Mouse (Mus musculus) adrenal gland, adult 2 months (tissue): ENCODE results near the gene Epm2a. TPM values are rescaled to one million over a fixed set of nuclear protein-coding genes. Genes with fewer than 3 reads are reported as not detected.
"Not testable (repeated sequence)": the region's sequence is repeated elsewhere in the genome, so short reads cannot be mapped to it uniquely, and the experiment has no call there.

ENCODE experiments used
- DNase-seq: peaks from one replicate; pipeline ENCODE4 v3.0.0; 2021
- long read RNA-seq: library from polyadenylated mRNA; stranded (forward); transcript quantifications from one replicate; pipeline ENCODE4 v2.0.0, GENCODE M21; 2021
- polyA plus RNA-seq: library from polyadenylated mRNA; depleted of rRNA; stranded (reverse); fragments of >200 nt; gene quantifications from 2 replicates; pipeline ENCODE4 v1.2.3, GENCODE M21; 2012; rRNA removed
- total RNA-seq, 2 experiments: library from RNA; stranded (reverse); gene quantifications; 2 replicates each; pipeline ENCODE4 v1.2.3; 2021

Epm2a gene
- 10 to 100 TPM; 12.7 to 13.6 TPM for total RNA-seq
- polyA plus RNA-seq: 12.1 and 41.5 TPM in 2 replicates
- long read RNA-seq, partial matches to known transcripts: 0 of 4 reads
- long read RNA-seq, other reads (novel, unspliced or antisense): 4 of 4 reads

DNA sequence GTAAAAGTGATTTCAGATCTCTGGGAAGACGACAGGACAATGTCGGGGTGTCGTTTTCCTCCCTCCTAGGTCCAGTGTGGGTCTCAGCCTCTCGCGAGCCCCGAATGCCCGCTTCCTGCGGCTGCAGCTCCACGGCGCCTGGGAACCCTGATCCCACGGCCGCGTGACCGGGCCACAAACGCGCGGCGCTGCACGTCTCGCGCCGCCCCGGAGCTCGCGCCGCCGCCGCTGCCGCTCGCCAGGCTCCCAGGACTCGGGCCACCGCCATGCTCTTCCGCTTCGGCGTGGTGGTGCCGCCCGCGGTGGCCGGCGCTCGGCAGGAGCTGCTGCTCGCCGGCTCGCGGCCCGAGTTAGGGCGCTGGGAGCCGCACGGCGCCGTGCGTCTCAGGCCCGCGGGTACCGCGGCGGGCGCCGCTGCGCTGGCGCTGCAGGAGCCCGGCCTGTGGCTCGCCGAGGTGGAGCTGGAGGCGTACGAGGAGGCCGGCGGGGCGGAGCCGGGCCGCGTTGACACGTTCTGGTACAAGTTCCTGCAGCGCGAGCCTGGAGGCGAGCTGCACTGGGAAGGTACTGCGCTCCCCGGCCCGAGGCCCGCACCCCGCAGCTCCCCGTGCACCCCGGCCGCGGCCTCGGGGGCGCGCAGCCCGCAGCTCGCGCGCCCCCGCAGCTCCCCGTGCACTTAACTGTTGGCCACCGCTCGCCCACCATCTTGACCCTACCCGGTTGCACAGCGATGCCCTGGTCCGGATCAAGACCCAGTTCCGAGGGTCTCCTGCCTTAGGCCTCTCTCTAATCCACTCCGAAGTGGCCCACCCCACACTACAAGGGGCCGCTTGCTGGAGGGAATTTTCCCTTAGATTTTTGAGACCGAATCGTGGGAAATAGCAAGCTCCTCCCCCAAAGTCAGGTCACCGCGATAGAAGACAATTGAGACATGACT is at the start of gene Epm2a:
Gene Epm2a (plus strand): TSS at position 200 of the 937 bp plus-strand sequence.
- peak; percentile 93 for DNase-seq

DNA sequence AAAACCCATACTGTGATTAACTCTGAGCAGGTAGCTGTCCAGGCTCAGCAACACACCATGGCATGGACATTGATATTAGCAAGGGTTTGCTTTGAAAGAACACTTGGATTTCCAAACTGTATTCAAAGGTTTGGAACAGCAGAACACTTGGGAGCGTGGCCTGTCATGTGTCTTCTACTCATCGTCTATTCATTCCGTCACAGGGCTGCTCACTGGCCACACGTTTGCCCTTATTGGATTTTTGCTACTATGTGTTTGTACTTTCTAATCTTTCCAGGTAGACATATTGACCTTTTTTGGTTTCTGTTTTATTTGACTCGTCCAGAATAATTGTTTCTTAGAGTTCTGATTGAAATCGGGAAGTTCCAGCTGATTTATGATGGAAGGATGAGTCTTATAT is 44.8 kb upstream of the Epm2a start:
- no peak for DNase-seq

DNA sequence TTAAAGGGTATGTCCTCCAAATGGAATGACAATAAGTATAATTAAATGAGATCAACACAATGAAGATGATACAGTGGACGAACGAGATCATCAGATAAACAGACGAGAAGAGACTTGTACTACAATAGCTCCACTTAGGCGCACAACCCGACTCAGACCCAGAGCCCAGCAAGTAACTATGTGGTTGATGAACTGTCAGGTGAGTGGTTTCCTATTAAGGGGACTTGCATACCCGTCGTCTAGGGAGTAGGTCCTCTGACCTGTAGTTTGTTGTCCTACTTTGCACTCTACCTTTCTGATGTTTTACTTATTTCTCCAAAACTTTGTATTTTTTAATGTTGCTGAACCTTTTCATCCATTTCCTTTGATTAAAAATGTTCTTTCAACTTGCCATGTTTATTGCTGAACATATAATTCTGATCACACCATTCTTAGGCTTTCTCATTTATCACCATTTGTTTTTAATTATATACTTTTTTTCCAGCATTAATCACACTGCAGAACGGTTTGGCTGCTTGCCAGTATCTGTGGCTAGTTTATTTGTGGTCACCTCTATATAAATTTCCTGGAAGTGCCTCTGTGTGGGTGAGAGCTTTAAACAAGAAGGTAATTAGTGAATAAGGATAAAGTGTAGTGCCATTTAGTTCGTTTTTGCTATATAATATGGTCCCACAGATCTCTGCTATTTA is 37.7 kb upstream of the Epm2a start:
- no peak for DNase-seq

DNA sequence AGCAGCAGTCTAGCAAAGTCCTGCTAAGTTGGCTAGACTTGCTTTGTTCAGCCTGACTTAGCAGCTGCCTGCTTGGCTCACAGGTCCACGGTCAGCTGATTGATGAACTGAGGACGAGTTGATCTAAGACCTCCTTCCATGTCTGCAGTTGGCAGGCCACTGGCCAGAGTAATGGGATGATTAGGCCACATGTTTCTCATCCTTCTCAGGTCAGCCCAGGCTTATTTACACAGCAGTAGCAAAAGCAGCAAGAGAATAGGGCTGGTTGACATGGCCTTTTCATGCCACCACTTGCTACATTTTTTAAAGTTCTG is 37.2 kb upstream of the Epm2a start:
- no peak for DNase-seq

DNA sequence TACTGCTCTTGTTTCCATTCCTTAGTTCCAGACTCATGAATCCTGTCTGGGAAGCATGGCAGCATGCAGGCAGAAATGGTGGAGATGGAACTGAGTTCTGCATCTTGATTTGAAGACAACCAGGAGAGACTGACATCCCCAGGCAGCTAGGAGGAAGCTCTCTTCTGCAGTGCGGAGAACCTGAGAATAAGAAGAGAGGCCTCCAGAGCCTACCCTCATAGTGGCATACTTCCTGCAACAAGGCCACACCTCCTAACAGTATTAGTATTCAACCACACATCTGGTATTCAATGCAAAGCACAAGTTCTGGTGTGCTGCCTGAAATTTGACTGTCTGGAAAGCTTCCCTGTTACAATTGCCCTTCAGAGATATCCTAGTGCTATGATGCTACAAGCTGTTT is 33.3 kb upstream of the Epm2a start:
- no peak for DNase-seq

DNA sequence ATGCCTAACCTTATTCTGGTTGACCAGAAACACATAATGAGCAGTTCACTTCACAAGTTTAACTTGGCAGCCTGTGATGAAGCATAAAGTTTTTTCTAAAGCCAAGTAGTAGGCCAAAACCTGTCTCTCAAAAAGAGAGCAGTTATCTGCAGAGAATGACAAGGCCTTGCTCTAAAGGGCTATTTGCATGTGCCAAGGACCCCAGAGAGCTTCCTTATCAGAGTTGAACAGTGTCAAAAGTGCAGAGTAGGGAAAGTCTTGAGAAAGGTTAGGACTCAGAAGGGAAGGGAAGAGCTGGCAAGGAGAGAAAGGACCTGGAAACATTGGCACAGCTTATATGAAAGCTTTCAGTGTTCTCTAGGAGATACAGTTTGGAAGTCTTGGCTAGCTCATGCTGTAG is 32.7 kb upstream of the Epm2a start:
- DNase-seq: no peak

DNA sequence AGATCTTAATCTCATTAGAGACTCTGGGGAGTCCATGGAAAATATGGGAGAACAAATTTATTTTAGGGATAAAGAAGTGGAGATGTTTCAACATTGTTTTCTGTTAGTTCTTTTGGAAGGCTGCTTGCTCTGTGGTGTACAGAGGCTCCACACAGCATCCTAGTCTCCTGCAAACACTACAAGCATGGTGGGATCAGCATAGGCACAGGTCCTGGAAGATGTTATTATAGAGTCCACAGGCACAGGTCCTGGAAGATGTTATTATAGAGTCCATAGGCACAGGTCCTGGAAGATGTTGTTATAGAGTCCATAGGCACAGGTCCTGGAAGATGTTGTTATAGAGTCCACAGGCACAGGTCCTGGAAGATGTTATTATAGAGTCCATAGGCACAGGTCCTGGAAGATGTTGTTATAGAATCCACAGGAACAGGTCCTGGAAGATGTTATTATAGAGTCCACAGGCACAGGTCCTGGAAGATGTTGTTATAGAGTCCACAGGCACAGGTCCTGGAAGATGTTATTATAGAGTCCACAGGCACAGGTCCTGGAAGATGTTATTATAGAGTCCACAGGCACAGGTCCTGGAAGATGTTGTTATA is 25.2 kb upstream of the Epm2a start:
- not testable (repeated sequence) for DNase-seq

DNA sequence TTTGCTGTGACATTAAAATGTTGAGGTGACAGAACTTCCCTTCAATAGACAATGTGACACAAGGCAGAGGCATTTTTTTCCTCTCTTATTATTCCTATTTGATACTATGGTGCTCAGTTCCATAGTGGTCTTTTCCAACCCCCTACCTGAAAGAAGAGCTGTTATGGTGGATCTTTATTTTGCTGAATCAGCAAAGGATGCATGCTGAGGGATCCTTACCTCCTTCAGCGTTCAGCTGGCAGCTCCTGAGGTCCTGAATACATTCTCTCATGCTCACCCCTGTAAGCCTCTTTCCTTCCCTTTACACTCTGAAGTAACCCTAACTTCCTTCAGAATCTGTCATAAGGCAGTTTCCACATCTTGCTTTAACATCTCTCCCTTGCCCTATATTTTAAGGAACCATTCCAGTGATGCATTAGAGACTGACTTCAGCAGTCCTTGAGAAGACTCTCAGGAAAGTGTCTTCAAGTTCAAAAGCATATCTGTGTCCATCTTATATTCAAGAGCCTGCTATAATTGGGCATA is 23.7 kb upstream of the Epm2a start:
- DNase-seq: no peak

DNA sequence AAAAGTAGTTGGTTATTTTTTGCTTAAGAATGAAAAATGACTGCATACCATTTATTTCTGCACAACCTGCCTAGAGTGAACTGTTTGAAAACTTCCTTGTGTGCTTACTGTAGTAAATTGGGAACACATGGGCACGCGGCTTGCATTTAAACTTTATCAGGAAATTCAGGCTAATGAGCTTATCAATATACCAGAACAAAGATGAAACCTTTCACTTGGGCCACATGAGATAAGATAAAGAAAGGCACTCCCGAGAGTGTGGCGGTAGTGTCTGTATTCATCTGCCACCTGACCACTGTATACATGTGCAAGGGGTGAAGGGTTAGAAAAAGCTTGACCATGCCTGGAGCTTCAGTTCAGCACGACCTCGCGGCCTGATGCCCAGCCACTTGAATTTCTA is 20.9 kb upstream of the Epm2a start:
- DNase-seq: no peak

DNA sequence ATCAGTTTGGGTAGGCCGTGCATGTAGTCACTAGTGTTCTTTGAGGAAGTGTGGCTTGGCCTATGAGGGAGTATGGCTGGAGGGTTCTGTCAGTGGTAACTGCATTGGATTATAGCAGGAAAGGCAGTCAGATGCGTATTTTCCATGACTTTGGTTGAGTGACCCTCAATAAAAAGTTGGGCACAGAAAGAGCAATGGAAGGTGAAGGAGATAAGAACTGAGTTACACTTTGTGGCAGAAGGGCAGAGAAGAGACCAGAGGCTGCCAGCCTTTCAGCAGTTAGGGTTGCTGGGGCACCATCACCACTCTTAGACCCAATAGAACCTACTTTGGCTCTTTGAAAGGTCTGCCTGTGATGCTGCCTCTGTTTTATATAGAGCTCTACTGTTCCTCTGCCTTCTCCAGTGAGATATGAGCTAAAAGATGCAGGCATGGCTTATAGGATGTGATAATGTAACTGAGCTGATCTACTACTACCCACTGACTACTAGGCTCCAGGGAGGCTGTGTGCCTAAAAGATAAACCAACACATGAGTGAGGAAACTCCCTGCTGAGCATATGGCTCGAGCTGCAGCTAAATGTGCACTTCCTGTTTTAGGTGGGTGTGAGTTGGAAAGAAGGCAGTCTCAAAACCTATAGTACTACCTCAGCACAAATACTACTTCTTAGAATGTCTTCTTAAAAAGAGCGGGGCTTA is 19.9 kb upstream of the Epm2a start:
- DNase-seq: no peak

DNA sequence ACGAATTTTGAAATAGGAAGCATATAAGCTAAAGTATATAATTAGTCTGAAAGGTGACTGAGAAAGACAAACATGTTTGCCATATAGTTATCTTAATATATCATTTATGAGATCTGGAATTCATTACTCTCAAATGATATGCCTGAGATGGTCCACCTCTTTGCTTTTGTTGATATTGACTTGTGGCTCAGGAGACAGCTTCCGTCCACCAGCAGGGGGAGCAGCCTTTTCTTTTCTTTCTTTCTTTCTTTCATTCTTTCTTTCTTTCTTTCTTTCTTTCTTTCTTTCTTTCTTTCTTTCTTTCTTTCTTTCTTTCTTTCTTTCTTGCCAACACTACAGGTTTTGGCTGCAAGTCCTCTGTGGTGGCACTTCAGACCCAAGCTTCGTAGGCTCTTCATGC is 16.7 kb upstream of the Epm2a start:
- DNase-seq: no peak

DNA sequence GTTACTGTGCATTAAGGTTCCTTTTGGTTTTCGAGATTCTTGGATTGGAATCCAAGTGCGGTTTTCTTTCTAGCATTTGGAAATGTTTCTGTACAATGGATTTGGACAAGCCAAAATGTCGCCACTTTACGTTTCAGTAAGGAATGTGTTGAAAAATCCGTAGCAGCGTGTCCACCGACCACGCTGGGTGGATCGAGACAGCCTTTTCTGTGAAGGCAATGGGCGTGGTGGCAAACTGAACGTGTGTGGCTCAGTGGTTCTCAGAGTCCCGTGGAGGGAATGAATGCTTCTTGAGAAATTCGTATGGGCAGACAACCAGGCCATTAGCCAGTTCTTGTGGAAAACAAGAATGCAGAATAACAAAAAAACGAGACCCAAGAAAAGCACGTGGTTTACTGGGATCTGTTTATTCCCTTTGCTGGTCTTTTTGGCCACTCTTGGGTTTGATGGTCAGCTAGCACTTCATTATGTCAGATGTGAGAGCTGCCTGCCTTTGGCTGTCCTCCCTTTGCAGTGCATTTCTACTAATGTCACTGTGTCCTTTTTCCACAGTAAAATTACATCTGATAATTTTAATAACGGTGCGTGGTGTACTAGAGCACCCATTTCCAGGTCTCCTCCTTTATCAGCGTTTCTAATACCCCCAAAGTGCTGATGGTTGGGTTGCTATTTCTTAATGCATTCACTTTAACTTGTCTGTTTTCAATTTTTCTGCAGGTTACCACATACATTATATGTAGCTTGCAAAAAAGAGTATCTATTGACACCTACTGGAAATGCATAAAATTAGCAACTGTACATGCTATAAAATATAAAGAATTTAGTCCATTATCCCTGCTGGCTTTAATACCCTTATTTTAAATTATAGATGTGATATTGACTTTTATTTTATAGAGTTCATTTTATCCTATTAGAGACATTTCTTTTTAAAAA is 1.6 kb downstream of the Epm2a start:
- no peak for DNase-seq

DNA sequence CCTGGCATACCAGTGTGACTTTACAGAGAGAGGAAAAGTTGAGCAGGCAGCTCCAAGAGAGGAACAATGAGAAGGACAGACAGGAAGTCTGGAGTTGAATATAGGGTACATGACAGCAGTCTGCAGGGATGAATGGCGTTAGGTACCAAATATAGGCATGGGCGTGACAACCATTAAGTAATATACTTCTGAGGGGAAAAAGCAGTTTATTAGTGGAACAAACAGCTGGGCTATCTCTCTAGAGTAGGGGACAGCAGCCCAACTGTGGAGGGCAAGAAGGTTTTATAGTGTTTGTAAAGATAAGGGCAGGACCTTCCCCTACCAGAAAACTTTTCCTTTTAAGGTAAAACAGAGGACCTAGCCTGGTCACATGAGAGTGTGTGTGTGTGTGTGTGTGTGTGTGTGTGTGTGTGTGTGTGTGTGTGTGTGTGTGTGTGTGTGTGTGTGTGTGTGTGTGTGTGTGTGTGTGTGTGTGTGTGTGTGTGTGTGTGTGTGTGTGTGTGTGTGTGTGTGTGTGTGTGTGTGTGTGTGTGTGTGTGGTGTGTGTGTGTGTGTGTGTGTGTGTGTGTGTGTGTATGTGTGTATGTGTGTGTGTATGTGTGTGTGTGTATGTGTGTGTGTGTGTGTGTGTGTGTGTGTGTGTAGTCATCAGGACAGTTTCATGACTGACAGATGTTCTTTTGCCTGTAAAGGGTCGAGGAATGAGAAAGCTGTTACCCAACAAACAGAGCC is 7.2 kb downstream of the Epm2a start:
- not testable (repeated sequence) for DNase-seq

DNA sequence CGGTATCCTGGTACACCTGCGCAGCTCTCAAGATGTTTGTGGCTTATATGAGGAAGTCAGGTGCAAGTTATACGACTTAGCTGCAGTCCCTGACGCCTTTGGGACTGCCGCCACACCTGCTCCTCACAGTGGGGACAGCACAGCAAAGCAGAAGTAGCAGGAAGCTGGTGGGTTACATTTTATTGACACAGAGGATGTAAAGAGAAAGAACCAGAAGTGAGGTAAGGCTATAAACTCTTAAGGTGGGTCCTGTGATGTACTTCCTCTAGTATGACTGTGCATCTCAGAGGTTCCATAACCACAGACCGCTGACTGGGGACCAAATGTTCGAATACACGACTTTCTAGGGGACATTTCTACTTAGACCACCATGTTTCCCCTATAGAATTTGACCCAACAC is 11.4 kb downstream of the Epm2a start:
- no peak for DNase-seq

DNA sequence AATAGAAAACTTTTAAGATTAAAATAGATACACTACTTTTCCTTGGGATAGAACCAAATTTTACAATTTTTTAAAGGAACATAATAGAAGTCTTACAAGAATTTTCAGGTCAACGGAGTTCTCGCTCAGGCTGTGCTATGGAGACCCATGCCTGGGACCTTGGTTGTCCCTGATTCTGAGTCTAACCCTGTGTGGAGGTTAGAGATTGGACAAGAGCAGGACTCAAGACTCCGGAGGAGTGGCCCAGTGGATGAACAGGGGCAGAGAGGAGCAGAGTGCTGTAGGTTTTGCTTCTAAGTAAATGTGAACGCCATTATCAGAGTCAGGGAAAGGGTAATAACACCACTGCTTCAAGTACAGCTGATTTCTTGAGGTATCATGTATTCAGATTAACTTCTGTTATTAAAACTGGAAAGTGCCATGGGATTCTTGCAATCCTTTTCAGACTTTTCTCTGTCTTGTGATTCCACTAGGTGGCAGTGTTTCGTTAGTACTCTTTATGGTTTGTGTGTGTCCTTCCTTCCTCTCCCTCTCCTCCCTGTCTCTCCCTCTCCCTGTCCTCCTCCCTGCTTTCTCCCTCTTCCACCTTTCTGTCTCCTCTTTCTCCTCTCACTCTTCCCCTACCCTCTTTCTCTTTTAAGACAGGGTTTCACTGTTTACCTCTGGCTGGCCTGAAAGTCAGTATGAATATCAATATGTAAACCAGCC is 18.9 kb downstream of the Epm2a start:
- peak; percentile 24 for DNase-seq

DNA sequence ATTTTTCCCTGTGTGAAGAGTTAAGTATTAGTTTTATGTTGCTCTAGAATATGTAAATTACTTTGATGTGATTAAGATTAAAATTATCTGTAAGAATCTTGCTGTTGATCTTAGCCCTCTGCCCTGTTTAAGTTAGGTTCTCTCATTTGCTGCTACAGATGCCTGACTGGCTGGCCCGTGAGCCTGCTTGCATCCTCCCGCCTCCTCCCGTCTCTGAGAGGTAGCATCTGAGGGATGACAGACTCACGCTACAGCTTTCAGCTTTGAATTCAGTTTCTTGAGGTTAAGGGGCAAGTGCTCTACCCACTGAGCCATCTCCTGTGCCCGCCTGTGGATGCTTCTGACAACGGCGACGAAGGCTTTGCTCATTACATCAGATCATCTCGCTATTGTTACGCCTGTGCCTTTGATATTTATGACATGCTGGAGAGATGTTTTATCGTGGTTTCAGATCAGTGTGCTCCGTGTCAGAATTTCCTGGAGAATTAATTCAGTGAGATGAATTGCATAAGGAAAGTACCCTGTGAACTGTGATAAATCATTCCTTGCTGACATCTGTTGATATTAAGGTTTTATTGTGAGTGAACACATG is 19.8 kb downstream of the Epm2a start:
- no peak for DNase-seq

DNA sequence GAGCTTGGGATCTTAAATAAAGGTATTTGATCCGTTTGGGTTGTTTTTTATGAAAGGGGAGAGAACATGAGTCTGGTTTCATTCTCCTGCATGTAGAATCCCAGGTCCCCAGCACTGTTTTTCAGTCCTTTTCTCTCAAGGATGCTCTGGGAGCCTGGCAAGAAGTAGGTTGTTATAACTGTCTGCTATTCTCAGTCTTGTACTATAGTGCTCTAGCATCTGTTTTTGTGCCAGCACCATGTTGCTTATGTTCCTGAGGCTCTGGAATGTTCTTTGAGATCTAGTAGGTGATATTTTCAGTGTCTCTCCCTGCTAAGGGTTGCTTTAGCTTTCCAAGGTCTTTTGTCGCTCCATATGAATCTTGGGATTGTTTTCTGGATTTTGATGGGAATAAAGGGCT is 38.1 kb downstream of the Epm2a start:
- no peak for DNase-seq

DNA sequence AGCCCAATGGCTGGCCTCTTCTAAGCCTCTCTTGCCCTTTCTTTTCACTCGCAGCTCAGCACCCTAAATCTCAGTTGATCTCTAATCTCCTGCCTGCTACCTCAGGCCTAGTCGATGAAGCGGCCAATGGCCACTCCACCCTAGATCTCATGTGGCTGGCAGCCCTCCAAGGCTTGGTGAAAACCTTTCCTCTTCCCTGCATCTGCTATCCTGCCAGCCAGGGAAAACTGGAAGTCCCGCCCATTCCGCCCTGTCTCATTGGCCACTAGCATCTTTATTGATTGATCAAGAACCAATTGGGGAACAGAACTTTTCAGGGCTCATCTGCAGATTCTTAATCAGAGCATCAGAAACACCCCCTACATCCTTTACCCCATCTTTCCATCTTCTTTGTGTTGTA is 67.7 kb downstream of the Epm2a start:
- no peak for DNase-seq

DNA sequence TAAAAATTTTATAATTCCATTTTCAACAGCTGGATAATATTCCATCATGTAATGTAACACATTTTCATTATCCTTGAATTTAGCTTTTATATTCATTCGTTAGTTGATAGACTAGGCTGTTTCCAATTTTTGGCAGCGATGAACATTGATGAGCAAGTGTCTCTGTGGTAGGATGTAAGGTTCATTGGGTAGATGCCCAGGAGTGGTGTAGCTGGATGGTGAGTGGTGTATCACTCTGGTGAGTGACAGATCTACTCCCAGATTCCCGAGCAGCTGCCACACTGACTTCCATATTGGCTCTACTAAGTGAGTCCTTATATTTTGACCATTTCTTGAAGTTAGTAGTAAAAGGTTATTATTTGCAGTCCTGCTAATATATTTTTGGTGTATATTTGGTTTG is 76.9 kb downstream of the Epm2a start:
- no peak for DNase-seq
